Mouse (Mus musculus) liver, postnatal 0 days (tissue): ENCODE data around the gene Eif2d. TPM values are rescaled to one million over a fixed set of nuclear protein-coding genes. Genes with fewer than 3 reads are reported as not detected.

ENCODE experiments used
- ATAC-seq: fragments of 200-750 bp; cut with Nextera tagmentation; 2 replicates; pipeline ENCODE4 v1.8.0; 2017; ENCODE audit warnings: mild to moderate bottlenecking, moderate library complexity
- DNase-seq: peaks from one replicate; pipeline ENCODE4 v3.0.0-alpha.2; 2016
- H3K27ac ChIP-seq: fragments of 300-500 bp; sonication (generic); 2 replicates; pipeline ENCODE4 v1.5.1; 2014; ENCODE audit warnings: antibody characterized with exemption, moderate library complexity, mild to moderate bottlenecking, low read depth
- H3K27me3 ChIP-seq: fragments of 300-500 bp; sonication (generic); 2 replicates; pipeline ENCODE4 v1.6.1; 2014; ENCODE audit warnings: low read length, control low read depth, mixed read lengths; ENCODE audit not compliant: insufficient read depth
- H3K36me3 ChIP-seq: fragments of 300-500 bp; sonication (generic); replicated peaks from 2 replicates; pipeline ENCODE4 v1.6.1; 2014; ENCODE audit warnings: mild to moderate bottlenecking, control low read depth, low read length, moderate library complexity, mixed read lengths; ENCODE audit not compliant: insufficient read depth
- H3K4me1 ChIP-seq: fragments of 300-500 bp; sonication (generic); 2 replicates; pipeline ENCODE4 v1.6.1; 2014; ENCODE audit warnings: antibody characterized with exemption, mild to moderate bottlenecking, control low read depth; ENCODE audit not compliant: insufficient read depth
- H3K4me2 ChIP-seq: fragments of 300-500 bp; sonication (generic); 2 replicates; pipeline ENCODE4 v1.6.1; 2014; ENCODE audit warnings: low read depth, mild to moderate bottlenecking, low read length, moderate library complexity, mixed read lengths
- H3K4me3 ChIP-seq: fragments of 300-500 bp; sonication (generic); 2 replicates; pipeline ENCODE4 v1.5.1; 2014; ENCODE audit warnings: low read depth, low read length
- H3K9ac ChIP-seq: fragments of 300-500 bp; sonication (generic); replicated peaks from 2 replicates; pipeline ENCODE4 v1.6.1; 2014; ENCODE audit warnings: mild to moderate bottlenecking, moderate library complexity
- H3K9me3 ChIP-seq: fragments of 300-500 bp; sonication (generic); 2 replicates; pipeline ENCODE4 v1.6.1; 2016; ENCODE audit warnings: mild to moderate bottlenecking, control low read depth, low read length, mixed read lengths
- CTCF ChIP-seq: sonication (generic); IDR thresholded peaks from 2 replicates; pipeline ENCODE4 v1.5.1; 2016; ENCODE audit warnings: antibody characterized with exemption, low read depth
- EP300 ChIP-seq: IDR thresholded peaks from 2 replicates; pipeline ENCODE4 v1.6.1; 2016; ENCODE audit warnings: antibody characterized with exemption, low read depth, mild to moderate bottlenecking
- WGBS: fragments of 180-500 bp; shearing (Covaris S2); extraction: QIAGEN DNeasy Blood & Tissue Kit; methylation state at CpG from one replicate; pipeline ENCODE4 v1.1.7; 2014; ENCODE audit not compliant: insufficient replicate concordance; 5-methylcytosine and 5-hydroxymethylcytosine counted together
- polyA plus RNA-seq: library from polyadenylated mRNA; unstranded; fragments of >200 nt; fragmentation: Nextera tagmentation; extraction: Ambion mirVana; gene quantifications from 2 replicates; pipeline ENCODE4 v1.2.1, GENCODE M21; 2015

Gene Eif2d
- polyA plus RNA-seq, 1 experiment from 2014 or later, result 19.0 TPM

- Histone ChIP-seq H3K36me3 (peaks cover 36% of the 10 kb centered on the region), H3K4me3 (no peak overlapping the region), H3K27me3 (no peaks in the 10 kb centered on the region), H3K4me2 (no peak overlapping the region), H3K4me1 (peaks cover 8% of the 10 kb centered on the region; the same call in 1 of the 2 replicates), H3K9ac (no peak overlapping the region), H3K27ac (no peak overlapping the region), H3K9me3 (no peaks in the 10 kb centered on the region)
- DNase-seq, result peak; percentile 85
- WGBS, result 56% methylated on average over 9 of the region's 9 CpGs
- peak; percentile 49; the same call in 1 of the 2 replicates for ATAC-seq
- TF ChIP-seq EP300, result no peak
- peak; percentile 94 for TF ChIP-seq CTCF
Observed at GRCm38 (mm10) chr1:131181642-131182527, 28.9 kb downstream of the Eif2d start.

- H3K36me3 ChIP-seq, result peaks cover 24% of the 10 kb centered on the region
- DNase-seq (no peak), ATAC-seq (no peak)
- TF ChIP-seq EP300 (no peak), CTCF (no peak)
- WGBS, result 51% methylated on average over 7 of the region's 7 CpGs
- H3K9ac ChIP-seq, result no peak overlapping the region
- H3K27ac ChIP-seq, result no peak overlapping the region
- no peaks in the 10 kb centered on the region for H3K27me3 ChIP-seq
- H3K4me3 ChIP-seq, result no peak overlapping the region
- H3K9me3 ChIP-seq, result no peaks in the 10 kb centered on the region
- H3K4me1 ChIP-seq, result peaks cover 8% of the 10 kb centered on the region; the same call in 1 of the 2 replicates
- no peak overlapping the region for H3K4me2 ChIP-seq
Observed at GRCm38 (mm10) chr1:131183201-131183600, 30.2 kb downstream of the Eif2d start.

- H3K36me3 ChIP-seq, result peaks cover 19% of the 10 kb centered on the region
- no peak overlapping the region for H3K4me3 ChIP-seq
- peaks cover 14% of the 10 kb centered on the region; the same call in 1 of the 2 replicates for H3K4me1 ChIP-seq
- no peak overlapping the region for H3K27ac ChIP-seq
- no peak overlapping the region for H3K4me2 ChIP-seq
- TF ChIP-seq EP300 (no peak), CTCF (no peak)
- H3K9me3 ChIP-seq, result no peaks in the 10 kb centered on the region
- no peak for ATAC-seq
- DNase-seq, result peak; percentile 33
- 62% methylated on average over 9 of the region's 9 CpGs for WGBS
- H3K9ac ChIP-seq, result no peak overlapping the region
- no peaks in the 10 kb centered on the region for H3K27me3 ChIP-seq
Observed at GRCm38 (mm10) chr1:131184253-131184955, 31.4 kb downstream of the Eif2d start.

GRCm38 (mm10) chr1:131184956-131185660 is 32.1 kb downstream of the Eif2d start:
- H3K9me3 ChIP-seq, result no peaks in the 10 kb centered on the region
- no peak for TF ChIP-seq CTCF
- TF ChIP-seq EP300, result no peak
- no peak overlapping the region for H3K9ac ChIP-seq
- DNase-seq (no peak), ATAC-seq (no peak)
- 61% methylated on average over 8 of the region's 8 CpGs for WGBS
- H3K4me2 ChIP-seq, result no peak overlapping the region
- no peak overlapping the region for H3K27ac ChIP-seq
- peaks cover 13% of the 10 kb centered on the region for H3K36me3 ChIP-seq
- peaks cover 14% of the 10 kb centered on the region; the same call in 1 of the 2 replicates for H3K4me1 ChIP-seq
- H3K4me3 ChIP-seq, result no peak overlapping the region
- H3K27me3 ChIP-seq, result no peaks in the 10 kb centered on the region

- Histone ChIP-seq H3K36me3 (peaks cover 7% of the 10 kb centered on the region), H3K27me3 (no peaks in the 10 kb centered on the region), H3K4me3 (no peak overlapping the region), H3K4me1 (peaks cover 14% of the 10 kb centered on the region; the same call in 1 of the 2 replicates), H3K27ac (no peak overlapping the region), H3K4me2 (no peak overlapping the region), H3K9me3 (no peaks in the 10 kb centered on the region), H3K9ac (no peak overlapping the region)
- WGBS, result 65% methylated on average over 13 of the region's 13 CpGs
- ATAC-seq, result no peak
- no peak for DNase-seq
- TF ChIP-seq EP300, result no peak
- no peak for TF ChIP-seq CTCF
Observed at GRCm38 (mm10) chr1:131185821-131186506, 33.0 kb downstream of the Eif2d start.
